Mouse (Mus musculus): Measurements from ENCODE around the gene Schip1.

Schip1 gene

GRCm38 (mm10) chr3:68565675-68566055 lies 501.1 kb downstream of the Schip1 start:
- DNase-seq: no peak

- DNase-seq: no peak
Observed at GRCm38 (mm10) chr3:68567581-68567980, 503.0 kb downstream of the Schip1 start.

GRCm38 (mm10) chr3:68568149-68568548 lies 503.5 kb downstream of the Schip1 start:
- no peak for DNase-seq

GRCm38 (mm10) chr3:68568716-68569115 lies 504.1 kb downstream of the Schip1 start:
- DNase-seq: no peak

GRCm38 (mm10) chr3:68570319-68570718 lies 505.7 kb downstream of the Schip1 start:
- no peak for DNase-seq

GRCm38 (mm10) chr3:68572249-68573225 lies 507.9 kb downstream of the Schip1 start:
- DNase-seq: peak; percentile 96

- DNase-seq: peak; percentile 88
Observed at GRCm38 (mm10) chr3:68573226-68573624, 508.6 kb downstream of the Schip1 start.

- no peak for DNase-seq
Observed at GRCm38 (mm10) chr3:68574097-68574496, 509.5 kb downstream of the Schip1 start.

- no peak for DNase-seq
Observed at GRCm38 (mm10) chr3:68574565-68574964, 510.0 kb downstream of the Schip1 start.

- peak; percentile 81 for DNase-seq
Observed at GRCm38 (mm10) chr3:68575636-68576340, 511.2 kb downstream of the Schip1 start.

GRCm38 (mm10) chr3:68576431-68576830 lies 511.8 kb downstream of the Schip1 start:
- DNase-seq: peak; percentile 88

- DNase-seq: peak; percentile 58
Observed at GRCm38 (mm10) chr3:68576948-68577347, 512.3 kb downstream of the Schip1 start.

- DNase-seq: peak; percentile 77
Observed at GRCm38 (mm10) chr3:68581591-68581990, 517.0 kb downstream of the Schip1 start.

GRCm38 (mm10) chr3:68582103-68582740 lies 517.6 kb downstream of the Schip1 start:
- DNase-seq: peak; percentile 87

- peak; percentile 95 for DNase-seq
Observed at GRCm38 (mm10) chr3:68583031-68583693, 518.6 kb downstream of the Schip1 start.

- DNase-seq: peak; percentile 99
Observed at GRCm38 (mm10) chr3:68583771-68584511, 519.3 kb downstream of the Schip1 start.

- DNase-seq: peak; percentile 96
Observed at GRCm38 (mm10) chr3:68585213-68585612, 520.6 kb downstream of the Schip1 start.

- peak; percentile 95 for DNase-seq
Observed at GRCm38 (mm10) chr3:68586646-68587064, 522.1 kb downstream of the Schip1 start.

GRCm38 (mm10) chr3:68587567-68588245 lies 523.1 kb downstream of the Schip1 start:
- peak; percentile 80 for DNase-seq

- peak; percentile 96 for DNase-seq
Observed at GRCm38 (mm10) chr3:68589220-68589840, 524.7 kb downstream of the Schip1 start.

- DNase-seq: peak; percentile 89
Observed at GRCm38 (mm10) chr3:68590436-68590835, 525.8 kb downstream of the Schip1 start.
